Mouse (Mus musculus) gastrocnemius, adult 8-10 months (tissue): ENCODE measurements around the gene Ip6k3. TPM values are rescaled to one million over a fixed set of nuclear protein-coding genes. Genes with fewer than 3 reads are reported as not detected.

Experiments
- DNase-seq, 2 experiments: peaks; one replicate each; pipeline ENCODE4 v3.0.0; 2022; ENCODE audit warnings: low spot score in 2 of 2
- total RNA-seq, 4 experiments: library from RNA; stranded (reverse); gene quantifications; 2 replicates each; pipeline ENCODE4 v1.2.4; 2022

The Ip6k3 gene
- total RNA-seq, 4 experiments from 2014 or later = 24.6 to 33.6 (median 29.1) TPM

DNA sequence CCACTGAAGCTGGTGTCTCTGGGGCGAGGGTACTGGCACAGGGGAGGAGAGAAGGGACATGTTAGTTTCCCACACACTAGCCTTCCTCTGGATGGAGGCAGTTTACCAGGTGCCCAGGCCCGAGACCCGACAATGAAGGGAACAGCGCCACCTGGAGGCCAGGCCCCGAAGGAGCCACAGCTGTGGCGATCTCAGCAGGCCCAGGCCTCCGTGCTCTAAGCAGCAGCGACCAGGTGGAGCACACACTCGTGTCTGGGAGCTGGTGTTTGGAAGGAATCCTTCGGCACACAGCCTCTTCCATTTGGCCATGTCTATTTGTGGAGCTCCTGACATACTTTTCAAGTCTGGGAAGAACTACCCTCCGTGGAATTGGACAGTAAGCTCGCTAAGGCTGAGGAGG lies 42.4 kb downstream of the Ip6k3 start:
- DNase-seq = peak; percentile 50 to 63

GRCm38 (mm10) chr17:27123813-27124375 lies 43.7 kb downstream of the Ip6k3 start:
- no peak for DNase-seq

GRCm38 (mm10) chr17:27123103-27123502 lies 44.5 kb downstream of the Ip6k3 start:
- no peak for DNase-seq

DNA sequence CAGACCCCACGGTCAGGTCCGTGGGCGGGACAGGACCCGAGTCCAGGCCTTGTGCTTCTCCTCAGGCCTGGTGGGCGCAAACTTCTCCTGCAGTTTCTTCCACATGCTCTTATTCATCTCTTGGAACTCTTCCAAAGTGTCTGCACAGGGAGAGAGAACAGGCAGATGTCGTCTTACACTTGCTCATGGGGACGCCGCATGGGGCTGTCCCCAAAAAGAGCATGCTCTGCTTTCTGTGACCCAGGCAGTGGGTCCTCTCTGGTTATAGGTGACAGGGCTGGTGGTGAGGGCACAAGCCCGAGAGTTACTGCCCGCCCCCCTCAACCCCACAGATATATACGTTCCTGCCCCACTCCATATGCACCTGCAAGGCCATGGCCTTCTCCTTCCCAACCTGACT lies 44.9 kb downstream of the Ip6k3 start:
- DNase-seq = no peak

DNA sequence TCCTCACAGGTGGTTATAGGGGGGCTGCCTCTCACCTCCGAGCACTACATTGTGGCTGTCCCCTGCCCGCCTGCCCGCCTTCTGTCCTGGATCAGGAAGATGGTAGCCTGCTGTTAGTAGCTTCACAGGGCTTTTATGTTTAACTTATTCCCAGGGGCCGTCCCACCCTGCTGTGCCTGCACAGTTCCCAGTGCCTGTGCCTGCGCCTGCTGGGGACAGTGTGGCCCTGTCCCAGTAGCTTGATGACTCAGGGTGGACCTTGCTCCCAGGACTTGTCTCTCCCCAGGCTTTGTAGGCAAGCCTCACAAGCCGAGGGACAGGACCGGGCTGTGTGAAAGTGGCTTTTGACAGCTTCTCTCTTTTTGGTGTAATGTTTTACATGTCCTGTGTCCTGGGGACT lies 45.8 kb downstream of the Ip6k3 start:
- no peak for DNase-seq

GRCm38 (mm10) chr17:27121266-27121665 lies 46.3 kb downstream of the Ip6k3 start:
- no peak for DNase-seq

DNA sequence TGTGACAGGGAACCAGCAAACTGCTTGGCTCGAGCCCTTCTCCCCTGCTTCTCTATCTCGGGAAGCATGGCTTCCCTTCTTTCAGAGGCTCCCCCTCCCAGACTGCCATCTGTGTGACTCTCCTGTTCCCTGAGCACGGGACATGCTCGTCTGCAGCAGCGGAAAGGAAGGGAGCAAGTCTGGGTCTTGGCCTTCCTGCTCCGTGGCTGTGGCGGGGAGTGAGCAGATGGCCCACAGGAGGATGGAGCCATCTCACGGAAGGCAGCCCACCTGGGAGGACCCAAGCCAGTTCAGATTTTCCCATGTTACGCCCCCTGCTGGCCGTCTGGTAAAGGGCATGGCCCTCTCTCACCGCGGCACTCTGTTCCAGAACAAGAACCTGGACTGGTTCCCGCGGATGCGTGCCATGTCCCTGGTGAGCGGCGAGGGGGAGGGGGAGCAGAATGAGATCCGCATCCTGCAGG lies 47.0 kb downstream of the Ip6k3 start:
- DNase-seq = peak; percentile 60 to 65

GRCm38 (mm10) chr17:27119954-27120353 lies 47.6 kb downstream of the Ip6k3 start:
- no peak for DNase-seq

- DNase-seq = no peak
Observed at GRCm38 (mm10) chr17:27119540-27119895, 48.1 kb downstream of the Ip6k3 start.

DNA sequence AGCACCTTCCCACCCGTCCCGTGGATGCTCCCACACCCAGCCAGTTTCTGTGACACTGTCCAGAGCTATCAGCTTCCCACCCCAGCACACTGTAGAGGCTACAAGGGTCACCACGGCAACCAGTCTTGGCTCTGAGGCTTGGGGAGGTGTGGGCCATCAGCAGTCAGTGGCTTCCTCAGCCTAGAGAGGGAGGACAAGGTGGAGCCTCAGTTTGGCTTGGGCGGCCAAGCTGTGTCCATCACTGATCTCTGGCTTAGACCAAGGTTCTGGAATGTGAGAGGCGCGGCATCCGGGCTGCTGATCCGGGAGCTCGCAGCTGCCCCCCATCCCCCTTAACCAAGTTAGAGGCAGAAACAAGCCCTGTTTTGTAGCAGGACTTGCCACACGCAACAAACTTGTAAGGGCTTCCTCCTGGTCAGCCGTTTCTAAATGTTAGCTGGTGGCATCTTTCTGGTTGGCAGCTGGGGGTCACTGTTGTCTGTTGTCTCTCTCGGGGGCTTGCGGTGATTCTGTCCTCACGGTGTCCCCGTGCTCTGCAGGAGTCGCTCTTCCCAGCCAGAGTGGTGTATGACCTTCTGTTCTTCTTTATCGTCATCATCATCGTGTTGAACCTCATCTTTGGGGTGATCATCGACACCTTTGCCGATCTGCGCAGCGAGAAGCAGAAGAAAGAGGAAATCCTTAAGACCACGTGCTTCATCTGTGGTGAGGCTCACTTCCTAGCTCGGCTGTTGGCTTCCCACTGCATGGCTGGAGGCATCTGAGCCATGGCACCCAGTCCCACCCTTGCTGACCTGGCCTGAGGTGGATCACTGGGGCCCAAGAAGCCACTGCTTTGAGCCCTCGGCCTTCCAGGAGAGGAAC lies 48.7 kb downstream of the Ip6k3 start:
- DNase-seq = no peak

DNA sequence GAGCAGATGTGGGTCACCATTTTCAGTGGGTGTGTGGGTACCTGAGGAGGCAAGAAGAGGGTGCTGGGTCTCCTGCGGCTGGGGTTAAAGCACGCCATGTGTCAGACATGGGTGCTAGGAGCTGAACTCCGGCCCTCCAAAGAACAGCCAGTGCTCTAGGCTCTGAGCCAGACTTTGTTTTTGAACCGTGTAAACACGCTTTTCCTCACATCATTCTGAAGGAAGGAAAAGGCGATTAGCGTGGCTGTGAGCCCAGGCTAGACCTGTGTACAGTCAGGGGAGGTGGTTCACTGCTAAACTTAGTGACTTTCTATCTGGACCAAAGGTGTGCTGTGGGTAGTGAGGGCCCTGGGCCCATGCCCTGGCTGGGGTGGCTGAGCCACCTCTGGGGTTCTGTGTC lies 57.5 kb downstream of the Ip6k3 start:
- DNase-seq = no peak

GRCm38 (mm10) chr17:27107936-27108335 lies 59.7 kb downstream of the Ip6k3 start:
- DNase-seq = no peak

GRCm38 (mm10) chr17:27106745-27107144 lies 60.9 kb downstream of the Ip6k3 start:
- no peak for DNase-seq

DNA sequence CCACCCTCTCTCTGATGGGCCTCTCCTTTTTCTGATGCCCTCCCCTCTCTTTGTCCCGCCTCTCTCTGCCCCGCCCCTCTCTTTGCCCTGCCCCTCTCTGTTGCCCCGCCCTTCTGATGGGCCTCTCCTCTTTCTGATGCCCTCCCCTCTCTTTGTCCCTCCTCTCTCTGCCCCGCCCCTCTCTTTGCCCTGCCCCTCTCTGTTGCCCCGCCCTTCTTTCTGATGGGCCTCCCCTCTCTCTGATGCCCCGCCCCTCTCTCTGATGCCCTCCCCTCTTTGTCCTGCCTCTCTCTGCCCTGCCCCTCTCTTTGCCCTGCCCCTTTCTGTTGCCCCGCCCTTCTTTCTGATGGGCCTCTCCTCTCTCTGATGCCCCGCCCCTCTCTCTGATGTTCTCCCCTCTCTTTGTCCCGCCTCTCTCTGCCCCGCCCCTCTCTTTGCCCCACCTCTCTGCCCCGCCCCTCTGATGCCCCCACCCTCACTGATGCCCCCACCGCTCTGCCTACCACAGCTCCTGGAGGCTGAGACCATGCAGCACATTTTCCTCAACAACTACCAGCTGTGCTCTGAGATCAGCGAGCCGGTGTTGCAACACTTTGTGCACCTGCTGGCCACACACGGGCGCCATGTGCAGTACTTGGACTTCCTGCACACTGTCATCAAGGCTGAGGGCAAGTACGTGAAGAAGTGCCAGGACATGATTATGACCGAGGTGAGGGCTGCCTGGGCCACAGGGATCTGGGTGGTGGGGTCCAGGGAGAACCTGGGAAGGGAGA lies 61.7 kb downstream of the Ip6k3 start:
- DNase-seq = no peak

- DNase-seq = no peak
Observed at GRCm38 (mm10) chr17:27101675-27102074, 65.9 kb downstream of the Ip6k3 start.

DNA sequence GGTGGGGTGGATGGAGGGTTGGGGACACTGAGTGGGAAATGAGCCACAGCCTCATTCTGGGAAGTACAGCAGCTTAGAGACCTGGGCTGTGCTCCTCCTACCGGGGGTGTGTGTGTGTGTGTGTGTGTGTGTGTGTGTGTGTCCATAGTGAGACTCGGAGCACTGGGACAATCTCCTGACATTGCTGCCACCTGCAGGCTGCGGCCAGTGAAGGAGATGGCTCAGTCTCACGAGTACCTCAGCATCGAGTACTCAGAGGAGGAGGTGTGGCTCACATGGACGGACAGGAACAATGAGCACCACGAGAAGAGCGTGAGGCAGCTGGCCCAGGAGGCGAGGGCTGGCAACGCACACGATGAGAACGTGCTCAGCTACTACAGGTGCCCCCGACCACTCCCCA lies 71.9 kb downstream of the Ip6k3 start:
- no peak for DNase-seq

Other genes starting within 250 kb of the Ip6k3 start
- gene Phf1, start 234.7 kb downstream of the Ip6k3 start, total RNA-seq = 10 to 100 TPM in 2 of 4 experiments, 1 to 10 TPM in 2; 7.7 to 10.7 (median 9.9) TPM
- 100 to 1,000 TPM; 102 to 113 (median 108) TPM for gene Cuta, start 228.2 kb downstream of the Ip6k3 start, total RNA-seq
- gene Syngap1, start 226.5 kb downstream of the Ip6k3 start, total RNA-seq = 1 to 10 TPM; 1.4 to 2.6 (median 1.9) TPM
- gene Zbtb9, start 194.6 kb downstream of the Ip6k3 start, total RNA-seq = 1 to 10 TPM; 1.1 to 1.6 (median 1.5) TPM
- 10 to 100 TPM; 18.8 to 22.3 (median 21.4) TPM for gene Bak1, start 138.8 kb downstream of the Ip6k3 start, total RNA-seq
- 1 to 10 TPM; 1.4 to 2.8 (median 2.0) TPM for gene Itpr3, start 110.5 kb downstream of the Ip6k3 start, total RNA-seq
- gene Uqcc2, start 33.9 kb downstream of the Ip6k3 start, total RNA-seq = 100 to 1,000 TPM; 429 to 490 (median 471) TPM
- 10 to 100 TPM; 21.1 to 24.8 (median 23.4) TPM for gene Lemd2, start 36.7 kb upstream of the Ip6k3 start, total RNA-seq